Mouse (Mus musculus): ENCODE results near the gene Dcxr. TPM values are rescaled to one million over a fixed set of nuclear protein-coding genes. Genes with fewer than 3 reads are reported as not detected.

Dcxr gene
- total RNA-seq, 1 experiment = 43.6 TPM

GRCm38 (mm10) chr11:120695641-120696040 is 31.4 kb downstream of the Dcxr start:
- Histone ChIP-seq H3K9me3 (ENCODE audit: control insufficient read depth, insufficient read depth, low read depth, low read length) (no peaks in the 10 kb centered on the region), H3K4me1 (ENCODE audit: control insufficient read depth in 2 of 2, insufficient read depth in 2 of 2, low read length in 2 of 2, poor library complexity in 1 of 2) (peaks cover 0 to 14% of the 10 kb centered on the region in 2 experiments; a peak in 3 of 4 replicates), H3K27ac (ENCODE audit: insufficient read depth, low read depth, low read length, poor library complexity, severe bottlenecking) (no peak overlapping the region), H3K4me3 (ENCODE audit: insufficient read depth in 1 of 2, low read depth in 1 of 2, low read length in 2 of 2, poor library complexity in 1 of 2, severe bottlenecking in 1 of 2) (no peak overlapping the region), H3K36me3 (ENCODE audit: control insufficient read depth, insufficient read depth, low read length, poor library complexity, severe bottlenecking) (peaks cover 35% of the 10 kb centered on the region), H3K9ac (ENCODE audit: insufficient read depth, low read depth, low read length, poor library complexity, severe bottlenecking) (no peak overlapping the region)
- in situ Hi-C loops (cut with MboI; ENCODE audit: low sequenced_read_pairs in 2 of 2, unreplicated experiment in 2 of 2) = no loop called here
- TF ChIP-seq ZNF384 (IDR thresholded peaks at IDR 0.05; ENCODE audit: low read depth, low read length) (no peak), HCFC1 (IDR thresholded peaks at IDR 0.05; ENCODE audit: borderline replicate concordance, insufficient read depth, low read length) (no peak), CHD2 (IDR thresholded peaks at IDR 0.05; ENCODE audit: low read depth, low read length) (no peak), MAFK (IDR thresholded peaks at IDR 0.05; ENCODE audit: insufficient read depth, low read depth, low read length) (no peak), ZC3H11A (IDR thresholded peaks at IDR 0.05; ENCODE audit: borderline replicate concordance, low read depth, low read length) (no peak)
- no peak for DNase-seq (ENCODE audit: low read depth, low spot score)

- Histone ChIP-seq H3K4me3 (ENCODE audit: insufficient read depth in 1 of 2, low read depth in 1 of 2, low read length in 2 of 2, poor library complexity in 1 of 2, severe bottlenecking in 1 of 2) (no peak overlapping the region), H3K4me1 (ENCODE audit: control insufficient read depth in 2 of 2, insufficient read depth in 2 of 2, low read length in 2 of 2, poor library complexity in 1 of 2) (peaks cover 0 to 14% of the 10 kb centered on the region in 2 experiments; a peak in 3 of 4 replicates), H3K9ac (ENCODE audit: insufficient read depth, low read depth, low read length, poor library complexity, severe bottlenecking) (no peak overlapping the region), H3K27ac (ENCODE audit: insufficient read depth, low read depth, low read length, poor library complexity, severe bottlenecking) (no peak overlapping the region), H3K9me3 (ENCODE audit: control insufficient read depth, insufficient read depth, low read depth, low read length) (no peaks in the 10 kb centered on the region), H3K36me3 (ENCODE audit: control insufficient read depth, insufficient read depth, low read length, poor library complexity, severe bottlenecking) (peaks cover 33% of the 10 kb centered on the region)
- no peak for TF ChIP-seq CHD2 (IDR thresholded peaks at IDR 0.05; ENCODE audit: low read depth, low read length)
- in situ Hi-C loops (cut with MboI; ENCODE audit: low sequenced_read_pairs in 2 of 2, unreplicated experiment in 2 of 2) = no loop called here
- DNase-seq (ENCODE audit: low read depth, low spot score) = no peak
Measured at GRCm38 (mm10) chr11:120695184-120695583, 31.9 kb downstream of the Dcxr start.

- Histone ChIP-seq H3K9ac (ENCODE audit: insufficient read depth, low read depth, low read length, poor library complexity, severe bottlenecking) (no peak overlapping the region), H3K27ac (ENCODE audit: insufficient read depth, low read depth, low read length, poor library complexity, severe bottlenecking) (no peak overlapping the region), H3K4me1 (ENCODE audit: control insufficient read depth in 2 of 2, insufficient read depth in 2 of 2, low read length in 2 of 2, poor library complexity in 1 of 2) (peaks cover 0 to 14% of the 10 kb centered on the region in 2 experiments; a peak in 3 of 4 replicates), H3K9me3 (ENCODE audit: control insufficient read depth, insufficient read depth, low read depth, low read length) (no peaks in the 10 kb centered on the region), H3K36me3 (ENCODE audit: control insufficient read depth, insufficient read depth, low read length, poor library complexity, severe bottlenecking) (peaks cover 33% of the 10 kb centered on the region), H3K4me3 (ENCODE audit: insufficient read depth in 1 of 2, low read depth in 1 of 2, low read length in 2 of 2, poor library complexity in 1 of 2, severe bottlenecking in 1 of 2) (no peak overlapping the region)
- no peak for DNase-seq (ENCODE audit: low read depth, low spot score)
- in situ Hi-C loops (cut with MboI; ENCODE audit: low sequenced_read_pairs in 2 of 2, unreplicated experiment in 2 of 2) = no loop called here
- TF ChIP-seq ZC3H11A (IDR thresholded peaks at IDR 0.05; ENCODE audit: borderline replicate concordance, low read depth, low read length) = no peak
- no peak for TF ChIP-seq MAFK (IDR thresholded peaks at IDR 0.05; ENCODE audit: insufficient read depth, low read depth, low read length)
- TF ChIP-seq CHD2 (IDR thresholded peaks at IDR 0.05; ENCODE audit: low read depth, low read length) = no peak
- no peak for TF ChIP-seq ZNF384 (IDR thresholded peaks at IDR 0.05; ENCODE audit: low read depth, low read length)
- no peak for TF ChIP-seq HCFC1 (IDR thresholded peaks at IDR 0.05; ENCODE audit: borderline replicate concordance, insufficient read depth, low read length)
Measured at GRCm38 (mm10) chr11:120693461-120693860, 33.6 kb downstream of the Dcxr start.

GRCm38 (mm10) chr11:120692471-120693011 is 34.5 kb downstream of the Dcxr start:
- Histone ChIP-seq H3K27ac (ENCODE audit: insufficient read depth, low read depth, low read length, poor library complexity, severe bottlenecking) (no peak overlapping the region), H3K36me3 (ENCODE audit: control insufficient read depth, insufficient read depth, low read length, poor library complexity, severe bottlenecking) (peaks cover 38% of the 10 kb centered on the region), H3K9me3 (ENCODE audit: control insufficient read depth, insufficient read depth, low read depth, low read length) (no peaks in the 10 kb centered on the region), H3K4me3 (ENCODE audit: insufficient read depth in 1 of 2, low read depth in 1 of 2, low read length in 2 of 2, poor library complexity in 1 of 2, severe bottlenecking in 1 of 2) (no peak overlapping the region), H3K9ac (ENCODE audit: insufficient read depth, low read depth, low read length, poor library complexity, severe bottlenecking) (no peak overlapping the region), H3K4me1 (ENCODE audit: control insufficient read depth in 2 of 2, insufficient read depth in 2 of 2, low read length in 2 of 2, poor library complexity in 1 of 2) (peaks cover 0 to 10% of the 10 kb centered on the region in 2 experiments; a peak in 3 of 4 replicates)
- no peak for DNase-seq (ENCODE audit: low read depth, low spot score)
- TF ChIP-seq ZC3H11A (IDR thresholded peaks at IDR 0.05; ENCODE audit: borderline replicate concordance, low read depth, low read length) = no peak
- no peak for TF ChIP-seq CHD2 (IDR thresholded peaks at IDR 0.05; ENCODE audit: low read depth, low read length)
- no peak for TF ChIP-seq MAFK (IDR thresholded peaks at IDR 0.05; ENCODE audit: insufficient read depth, low read depth, low read length)
- TF ChIP-seq ZNF384 (IDR thresholded peaks at IDR 0.05; ENCODE audit: low read depth, low read length) = no peak
- TF ChIP-seq HCFC1 (IDR thresholded peaks at IDR 0.05; ENCODE audit: borderline replicate concordance, insufficient read depth, low read length) = no peak
- in situ Hi-C loops (cut with MboI; ENCODE audit: low sequenced_read_pairs in 2 of 2, unreplicated experiment in 2 of 2) = no loop called here

GRCm38 (mm10) chr11:120689365-120689764 is 37.7 kb downstream of the Dcxr start:
- in situ Hi-C loops (cut with MboI; ENCODE audit: low sequenced_read_pairs in 2 of 2, unreplicated experiment in 2 of 2) = no loop called here
- no peak overlapping the region for H3K9ac ChIP-seq (ENCODE audit: insufficient read depth, low read depth, low read length, poor library complexity, severe bottlenecking)
- H3K4me3 ChIP-seq (ENCODE audit: insufficient read depth in 1 of 2, low read depth in 1 of 2, low read length in 2 of 2, poor library complexity in 1 of 2, severe bottlenecking in 1 of 2) = no peak overlapping the region
- H3K36me3 ChIP-seq (ENCODE audit: control insufficient read depth, insufficient read depth, low read length, poor library complexity, severe bottlenecking) = peaks cover 42% of the 10 kb centered on the region
- no peak overlapping the region for H3K27ac ChIP-seq (ENCODE audit: insufficient read depth, low read depth, low read length, poor library complexity, severe bottlenecking)
- H3K4me1 ChIP-seq (ENCODE audit: control insufficient read depth in 2 of 2, insufficient read depth in 2 of 2, low read length in 2 of 2, poor library complexity in 1 of 2) = peaks cover 0 to 8% of the 10 kb centered on the region in 2 experiments; a peak in 1 of 4 replicates
- no peak for DNase-seq (ENCODE audit: low read depth, low spot score)
- no peaks in the 10 kb centered on the region for H3K9me3 ChIP-seq (ENCODE audit: control insufficient read depth, insufficient read depth, low read depth, low read length)
- TF ChIP-seq CHD2 (IDR thresholded peaks at IDR 0.05; ENCODE audit: low read depth, low read length) = no peak
- no peak for TF ChIP-seq HCFC1 (IDR thresholded peaks at IDR 0.05; ENCODE audit: borderline replicate concordance, insufficient read depth, low read length)
- no peak for TF ChIP-seq MAFK (IDR thresholded peaks at IDR 0.05; ENCODE audit: insufficient read depth, low read depth, low read length)
- no peak for TF ChIP-seq ZNF384 (IDR thresholded peaks at IDR 0.05; ENCODE audit: low read depth, low read length)
- no peak for TF ChIP-seq ZC3H11A (IDR thresholded peaks at IDR 0.05; ENCODE audit: borderline replicate concordance, low read depth, low read length)
